Mouse (Mus musculus) liver, embryonic 14.5 days (tissue): ENCODE data around the gene Hmgn2. TPM values are rescaled to one million over a fixed set of nuclear protein-coding genes. Genes with fewer than 3 reads are reported as not detected.
"Not testable (repeated sequence)": the region's sequence is repeated elsewhere in the genome, so short reads cannot be mapped to it uniquely, and the experiment has no call there.

Source experiments
- ATAC-seq: fragments of 200-750 bp; cut with Nextera tagmentation; 2 replicates; pipeline ENCODE4 v1.8.0; 2017; ENCODE audit warnings: moderate number of reproducible peaks, mild to moderate bottlenecking, moderate library complexity; ENCODE audit not compliant: insufficient read depth
- DNase-seq, 3 experiments: peaks; one replicate each; pipeline ENCODE4 v3.0.0-alpha.2; 2012 to 2013; ENCODE audit warnings: low read depth in 3 of 3, low spot score in 3 of 3
- H3K27ac ChIP-seq: fragments of 300-500 bp; sonication (generic); 2 replicates; pipeline ENCODE4 v1.5.1; 2014; ENCODE audit warnings: moderate library complexity, mild to moderate bottlenecking, control low read depth, inconsistent platforms
- H3K27me3 ChIP-seq: fragments of 300-500 bp; sonication (generic); 2 replicates; pipeline ENCODE4 v1.6.1; 2014; ENCODE audit warnings: mild to moderate bottlenecking, low read length, moderate library complexity; ENCODE audit not compliant: control insufficient read depth, insufficient read depth
- H3K36me3 ChIP-seq: fragments of 300-500 bp; sonication (generic); replicated peaks from 2 replicates; pipeline ENCODE4 v1.6.1; 2014; ENCODE audit warnings: low read depth; ENCODE audit not compliant: control insufficient read depth, insufficient read depth
- H3K4me1 ChIP-seq, 2 experiments: fragments of 200-500 bp in 1 of 2; fragments of 300-500 bp in 1 of 2; sonication (generic) in 1 of 2; replicated peaks; 2 replicates each; pipeline ENCODE4 v1.6.1; 2012 to 2014; ENCODE audit warnings: antibody characterized with exemption in 1 of 2, inconsistent platforms in 1 of 2, low read length in 1 of 2; ENCODE audit not compliant: control insufficient read depth in 2 of 2, insufficient read depth in 2 of 2
- H3K4me2 ChIP-seq: fragments of 300-500 bp; sonication (generic); 2 replicates; pipeline ENCODE4 v1.6.1; 2014; ENCODE audit warnings: low read depth, mild to moderate bottlenecking, control low read depth, moderate library complexity
- H3K4me3 ChIP-seq, 2 experiments: fragments of 200-500 bp in 1 of 2; fragments of 300-500 bp in 1 of 2; sonication (generic) in 1 of 2; 2 replicates each; pipeline ENCODE4 v1.5.1; 2012 to 2014; ENCODE audit warnings: low read depth in 2 of 2, low read length in 2 of 2, mild to moderate bottlenecking in 2 of 2, control low read depth in 1 of 2, inconsistent platforms in 1 of 2, moderate library complexity in 1 of 2; ENCODE audit not compliant: insufficient read depth in 1 of 2
- H3K9ac ChIP-seq: fragments of 300-500 bp; sonication (generic); replicated peaks from 2 replicates; pipeline ENCODE4 v1.6.1; 2014; ENCODE audit warnings: mild to moderate bottlenecking, control low read depth, moderate library complexity
- H3K9me3 ChIP-seq: fragments of 300-500 bp; sonication (generic); 2 replicates; pipeline ENCODE4 v1.6.1; 2016; ENCODE audit warnings: low read length, mixed read lengths; ENCODE audit not compliant: control insufficient read depth
- CTCF ChIP-seq: IDR thresholded peaks from 2 replicates; pipeline ENCODE4 v1.5.1; 2016; ENCODE audit warnings: antibody characterized with exemption, low read depth, control low read depth
- EP300 ChIP-seq: IDR thresholded peaks from 2 replicates; pipeline ENCODE4 v1.6.1; 2016; ENCODE audit warnings: antibody characterized with exemption, low read depth
- WGBS: fragments of 180-500 bp; shearing (Covaris S2); extraction: QIAGEN DNeasy Blood & Tissue Kit; methylation state at CpG from one replicate; pipeline ENCODE4 v1.1.7; 2014; ENCODE audit not compliant: insufficient replicate concordance; 5-methylcytosine and 5-hydroxymethylcytosine counted together
- polyA plus RNA-seq, 2 experiments: library from polyadenylated mRNA; depleted of rRNA in 1 of 2; stranded (reverse) in 1 of 2; unstranded in 1 of 2; fragments of >200 nt; fragmentation: Nextera tagmentation in 1 of 2; extraction: Ambion mirVana in 1 of 2; gene quantifications; 2 replicates each; pipeline versions ENCODE4 v1.2.1 to v1.2.3; 2012 to 2014

Gene Hmgn2
- polyA plus RNA-seq, 2 experiments: 233 to 670 TPM

GRCm38 (mm10) chr4:133994697-133995096 is 26.2 kb upstream of the Hmgn2 start:
- ATAC-seq: no peak
- whole genome bisulfite sequencing: 74% methylated on average over 8 of the region's 8 CpGs
- no peak overlapping the region for H3K9ac ChIP-seq
- no peaks in the 10 kb centered on the region for H3K9me3 ChIP-seq
- peaks cover 2% of the 10 kb centered on the region in 2 experiments; a peak in 2 of 4 replicates for H3K4me1 ChIP-seq
- H3K4me3 ChIP-seq: no peak overlapping the region
- TF ChIP-seq CTCF (no peak), EP300 (no peak)
- no peak overlapping the region for H3K27ac ChIP-seq
- no peak overlapping the region for H3K4me2 ChIP-seq
- H3K27me3 ChIP-seq: no peaks in the 10 kb centered on the region
- H3K36me3 ChIP-seq: peaks cover 16% of the 10 kb centered on the region
- no peak for DNase-seq

- no peak for ATAC-seq
- TF ChIP-seq CTCF: no peak
- TF ChIP-seq EP300: no peak
- Histone ChIP-seq H3K36me3 (peaks cover 16% of the 10 kb centered on the region), H3K4me1 (no peaks in the 10 kb centered on the region), H3K4me3 (no peak overlapping the region), H3K9me3 (no peaks in the 10 kb centered on the region), H3K9ac (no peak overlapping the region), H3K4me2 (no peak overlapping the region), H3K27me3 (no peaks in the 10 kb centered on the region), H3K27ac (no peak overlapping the region)
- WGBS: 78% methylated on average over 13 of the region's 13 CpGs
- no peak for DNase-seq
Observed at GRCm38 (mm10) chr4:133991087-133991660, 22.7 kb upstream of the Hmgn2 start.

- Histone ChIP-seq H3K27me3 (no peaks in the 10 kb centered on the region), H3K4me2 (no peak overlapping the region), H3K36me3 (peaks cover 15% of the 10 kb centered on the region), H3K9ac (no peak overlapping the region), H3K4me3 (no peak overlapping the region), H3K9me3 (no peaks in the 10 kb centered on the region), H3K27ac (no peak overlapping the region), H3K4me1 (no peaks in the 10 kb centered on the region)
- TF ChIP-seq EP300 (no peak), CTCF (peak; percentile 5; the same call in 1 of the 2 replicates)
- no peak for ATAC-seq
- no peak for DNase-seq
- WGBS: 63% methylated on average over 4 of the region's 4 CpGs
Observed at GRCm38 (mm10) chr4:133990035-133990434, 21.6 kb upstream of the Hmgn2 start.

GRCm38 (mm10) chr4:133988289-133988688 is 19.8 kb upstream of the Hmgn2 start:
- WGBS: 77% methylated on average over 7 of the region's 8 CpGs

GRCm38 (mm10) chr4:133982936-133983335 is 14.5 kb upstream of the Hmgn2 start:
- Histone ChIP-seq H3K9ac (no peak overlapping the region), H3K27me3 (no peaks in the 10 kb centered on the region), H3K4me2 (no peak overlapping the region), H3K9me3 (no peaks in the 10 kb centered on the region), H3K27ac (no peak overlapping the region), H3K4me1 (no peaks in the 10 kb centered on the region), H3K4me3 (no peak overlapping the region), H3K36me3 (peaks cover 6% of the 10 kb centered on the region)
- ATAC-seq (no peak), DNase-seq (no peak)
- TF ChIP-seq CTCF (no peak), EP300 (no peak)
- WGBS: 89% methylated on average over 13 of the region's 13 CpGs

More at GRCm38 (mm10) chr4:133988289-133988688, 19.8 kb upstream of the Hmgn2 start:
- not testable (repeated sequence) for ATAC-seq, H3K9ac ChIP-seq, H3K4me1 ChIP-seq, H3K27me3 ChIP-seq, H3K27ac ChIP-seq, DNase-seq, H3K9me3 ChIP-seq, H3K4me2 ChIP-seq, H3K4me3 ChIP-seq
- H3K36me3 ChIP-seq: peaks cover 15% of the 10 kb centered on the region
